Mouse (Mus musculus): ENCODE measurements around the gene Lrp4. TPM values are rescaled to one million over a fixed set of nuclear protein-coding genes. Genes with fewer than 3 reads are reported as not detected.

The Lrp4 gene
- polyA plus RNA-seq (2012; ENCODE audit: low replicate concordance), result 0.35 and 1.3 TPM in 2 replicates

GRCm38 (mm10) chr2:91457259-91457655, at the start of gene Lrp4:
Gene Lrp4 (plus strand): TSS chr2:91457511.

DNA sequence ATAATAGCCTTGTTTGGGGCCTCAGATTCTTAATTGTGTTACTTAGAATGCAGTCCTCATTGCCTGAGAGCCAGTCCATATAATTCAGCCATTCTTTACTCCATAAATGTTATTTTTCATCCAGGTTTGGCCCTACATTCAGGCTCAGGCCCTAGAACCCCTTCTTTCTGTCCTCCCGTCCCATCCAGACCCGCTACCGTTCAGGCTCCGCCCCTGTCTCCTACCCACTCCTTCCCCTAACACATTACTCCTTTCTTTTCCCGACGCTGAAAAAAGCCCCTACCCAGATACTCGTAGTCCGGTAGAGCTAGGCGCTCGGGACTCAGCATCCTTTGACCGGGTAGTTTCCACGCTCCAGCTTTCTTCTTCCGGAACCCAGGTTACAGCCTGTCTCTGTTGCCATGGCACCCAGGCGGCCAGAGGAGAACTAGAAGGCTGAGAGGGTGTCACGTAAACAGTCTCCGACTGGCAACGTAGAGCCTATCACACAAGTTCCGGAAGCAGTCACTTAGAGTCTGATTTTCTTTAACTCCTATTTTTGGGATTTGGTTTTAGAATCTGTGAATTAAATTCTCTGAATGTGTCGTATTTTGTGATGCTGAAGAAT, 12.9 kb upstream of the Lrp4 start, which contains the start of gene 1110051M20Rik:
1110051M20Rik (minus strand) TSS at position 419 of the 607 bp plus-strand sequence.

GRCm38 (mm10) chr2:91526294-91527146, 69.2 kb downstream of the Lrp4 start, which contains the start of gene Ckap5:
Gene Ckap5 (plus strand): TSS chr2:91526762.

Other genes with a start within 250 kb of the Lrp4 start
- gene Ddb2, start 220.5 kb upstream of the Lrp4 start, polyA plus RNA-seq (2012; ENCODE audit: low replicate concordance), result 3.3 and 5.3 TPM in 2 replicates
- gene Pacsin3, start 201.6 kb upstream of the Lrp4 start, polyA plus RNA-seq (2012; ENCODE audit: low replicate concordance), result 0.75 and 1.3 TPM in 2 replicates
- gene Arfgap2, start 192.5 kb upstream of the Lrp4 start, polyA plus RNA-seq (2012; ENCODE audit: low replicate concordance), result 9.9 and 33.5 TPM in 2 replicates
- gene 1110051M20Rik, start 12.8 kb upstream of the Lrp4 start, polyA plus RNA-seq (2012; ENCODE audit: low replicate concordance), result 4.0 and 6.3 TPM in 2 replicates
- 1.5 and 1.9 TPM in 2 replicates for gene Ckap5, start 69.3 kb downstream of the Lrp4 start, polyA plus RNA-seq (2012; ENCODE audit: low replicate concordance)
- gene F2, start 178.9 kb downstream of the Lrp4 start, polyA plus RNA-seq (2012; ENCODE audit: low replicate concordance), result not detected in 2 replicates
- gene Zfp408, start 192.3 kb downstream of the Lrp4 start, polyA plus RNA-seq (2012; ENCODE audit: low replicate concordance), result 20.3 and 26.5 TPM in 2 replicates
- 25.9 and 56.3 TPM in 2 replicates for gene Arhgap1, start 192.3 kb downstream of the Lrp4 start, polyA plus RNA-seq (2012; ENCODE audit: low replicate concordance)

Measured in hematopoietic multipotent progenitor cell, adult 10-12 weeks (in vitro differentiated cells).